18 mouse cellular contexts compared by ENCODE assay signal in the genomic region with DNA sequence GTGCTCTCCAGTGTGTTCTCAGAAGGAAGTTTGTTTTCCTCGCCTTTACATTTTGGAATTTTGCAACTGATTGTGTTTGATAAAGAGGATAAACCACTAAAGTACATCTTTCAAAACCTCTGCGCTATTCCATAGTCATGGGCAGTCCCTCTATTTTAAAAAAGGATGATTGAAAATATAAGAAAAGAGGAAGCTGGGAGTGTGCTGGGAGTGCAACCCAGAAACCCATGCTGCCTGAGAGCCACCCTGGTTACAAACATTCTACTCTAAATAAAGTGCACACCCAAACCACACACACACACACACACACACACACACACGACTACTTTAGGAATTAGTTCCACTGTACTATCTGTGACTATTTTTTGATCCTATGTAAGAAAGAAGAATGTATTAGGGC. TPM values are rescaled to one million over a fixed set of nuclear protein-coding genes. Genes with fewer than 3 reads are reported as not detected.
"Had no signal": no experiment of that assay in that cellular context is flagged by ENCODE, and none has a peak within 500 bp of the region (broad histone marks: within the 10 kb centered on the region; RNA-seq: fewer than 3 reads in every experiment).

No protein-coding gene starts in this region.

- DNase-seq: gastrocnemius, adult 2 months; gastrocnemius, postnatal 10 days; gastrocnemius, postnatal 25 days; heart, adult 11 months; heart, adult 2 months; heart, postnatal 14 days; heart, postnatal 4 days; kidney, adult 11 months; kidney, adult 2 months; kidney, postnatal 10 days; kidney, postnatal 25 days; kidney, postnatal 4 days; liver; liver, embryonic 13.5 days had no signal

- ATAC-seq: hindbrain, postnatal 0 days; intestine, embryonic 16.5 days had no signal

RNA-seq across cellular contexts. Expression of a gene that starts 40.6 kb away (rescaled TPM):
- total RNA-seq: gastrocnemius, adult 2 months; gastrocnemius, postnatal 25 days; layer of hippocampus, adult 2 months; layer of hippocampus, postnatal 25 days had no signal
